Mouse (Mus musculus) intestine, embryonic 15.5 days (tissue): ENCODE data around the gene Wdr47. TPM values are rescaled to one million over a fixed set of nuclear protein-coding genes. Genes with fewer than 3 reads are reported as not detected.

Source experiments
- ATAC-seq: fragments of 200-750 bp; cut with Nextera tagmentation; 2 replicates; pipeline ENCODE4 v1.8.0; 2017; ENCODE audit warnings: moderate TSS enrichment, moderate library complexity
- H3K27ac ChIP-seq: fragments of 300-500 bp; sonication (generic); 2 replicates; pipeline ENCODE4 v1.5.1; 2015; ENCODE audit warnings: mild to moderate bottlenecking, inconsistent platforms
- H3K27me3 ChIP-seq: fragments of 300-500 bp; sonication (generic); replicated peaks from 2 replicates; pipeline ENCODE4 v1.6.1; 2015; ENCODE audit warnings: inconsistent platforms
- H3K36me3 ChIP-seq: fragments of 300-500 bp; sonication (generic); 2 replicates; pipeline ENCODE4 v1.6.1; 2015; ENCODE audit warnings: inconsistent platforms
- H3K4me1 ChIP-seq: fragments of 300-500 bp; sonication (generic); replicated peaks from 2 replicates; pipeline ENCODE4 v1.6.1; 2015; ENCODE audit warnings: inconsistent platforms
- H3K4me2 ChIP-seq: fragments of 300-500 bp; sonication (generic); replicated peaks from 2 replicates; pipeline ENCODE4 v1.6.1; 2015; ENCODE audit warnings: mild to moderate bottlenecking, inconsistent platforms
- H3K4me3 ChIP-seq: fragments of 300-500 bp; sonication (generic); replicated peaks from 2 replicates; pipeline ENCODE4 v1.5.1; 2015; ENCODE audit warnings: inconsistent platforms
- H3K9ac ChIP-seq: fragments of 300-500 bp; sonication (generic); 2 replicates; pipeline ENCODE4 v1.6.1; 2015; ENCODE audit warnings: inconsistent platforms
- H3K9me3 ChIP-seq: fragments of 300-500 bp; sonication (generic); 2 replicates; pipeline ENCODE4 v1.6.1; 2016; ENCODE audit warnings: inconsistent platforms
- WGBS: fragments of 180-500 bp; shearing (Covaris S2); methylation state at CpG from one replicate; pipeline ENCODE4 v1.1.7; 2015; 5-methylcytosine and 5-hydroxymethylcytosine counted together
- polyA plus RNA-seq: library from polyadenylated mRNA; unstranded; fragments of >200 nt; fragmentation: Nextera tagmentation; extraction: Ambion mirVana; gene quantifications from 2 replicates; pipeline ENCODE4 v1.2.1, GENCODE M21; 2015

Wdr47 gene
- polyA plus RNA-seq, 1 experiment from 2014 or later = 8.7 TPM

- under 1% methylated on average over 42 of the region's 42 CpGs for WGBS
- Histone ChIP-seq H3K27ac (peak within 1 kb of the TSS; percentile 41; the same call in 1 of the 2 replicates), H3K9ac (peak within 1 kb of the TSS; percentile 63), H3K27me3 (no peaks in the 10 kb centered on the region), H3K4me2 (peak within 1 kb of the TSS; percentile 73), H3K36me3 (no peaks in the 10 kb centered on the region), H3K4me3 (peak within 1 kb of the TSS; percentile 59), H3K4me1 (peaks cover 12% of the 10 kb centered on the region), H3K9me3 (no peaks in the 10 kb centered on the region)
- peak; percentile 99 for ATAC-seq
Measured at GRCm38 (mm10) chr3:108571443-108572294, 19.4 kb upstream of the Wdr47 start, which contains the start of gene Taf13. TSS of gene Taf13 (plus strand) at chr3:108571698.

GRCm38 (mm10) chr3:108572309-108573010 is 18.6 kb upstream of the Wdr47 start:
- Histone ChIP-seq H3K9me3 (no peaks in the 10 kb centered on the region), H3K27me3 (no peaks in the 10 kb centered on the region), H3K27ac (0 out of 2 replicates have a peak overlapping the region, but pooled peaks have one; percentile 41), H3K4me2 (peak overlapping the region; percentile 73), H3K9ac (peak overlapping the region; percentile 63), H3K4me1 (peaks cover 12% of the 10 kb centered on the region), H3K36me3 (no peaks in the 10 kb centered on the region), H3K4me3 (peak overlapping the region; percentile 59)
- no peak for ATAC-seq
- 41% methylated on average over 18 of the region's 18 CpGs for WGBS

GRCm38 (mm10) chr3:108574018-108574417 is 17.1 kb upstream of the Wdr47 start:
- no peak overlapping the region for H3K27ac ChIP-seq
- no peak overlapping the region for H3K4me2 ChIP-seq
- H3K36me3 ChIP-seq = no peaks in the 10 kb centered on the region
- WGBS = 88% methylated on average over 5 of the region's 5 CpGs
- no peaks in the 10 kb centered on the region for H3K9me3 ChIP-seq
- no peak overlapping the region for H3K9ac ChIP-seq
- peaks cover 12% of the 10 kb centered on the region for H3K4me1 ChIP-seq
- no peak overlapping the region for H3K4me3 ChIP-seq
- H3K27me3 ChIP-seq = no peaks in the 10 kb centered on the region
- no peak for ATAC-seq

- Histone ChIP-seq H3K27me3 (no peaks in the 10 kb centered on the region), H3K4me3 (no peak overlapping the region), H3K4me1 (no peaks in the 10 kb centered on the region), H3K9ac (no peak overlapping the region), H3K36me3 (no peaks in the 10 kb centered on the region), H3K4me2 (no peak overlapping the region), H3K27ac (no peak overlapping the region), H3K9me3 (no peaks in the 10 kb centered on the region)
- ATAC-seq = no peak
- WGBS = 85% methylated on average over 4 of the region's 4 CpGs
Measured at GRCm38 (mm10) chr3:108584580-108584979, 6.5 kb upstream of the Wdr47 start.

- no peak overlapping the region for H3K4me3 ChIP-seq
- 35% methylated on average over 2 of the region's 2 CpGs for WGBS
- no peak for ATAC-seq
Measured at GRCm38 (mm10) chr3:108588446-108588845, 2.6 kb upstream of the Wdr47 start.

GRCm38 (mm10) chr3:108591530-108592522 is 747 bp downstream of the Wdr47 start:
- Histone ChIP-seq H3K4me2 (peak overlapping the region; percentile 100), H3K27me3 (no peaks in the 10 kb centered on the region), H3K4me3 (peak overlapping the region; percentile 92), H3K36me3 (no peaks in the 10 kb centered on the region), H3K9me3 (no peaks in the 10 kb centered on the region), H3K9ac (peak overlapping the region; percentile 75), H3K27ac (peak overlapping the region; percentile 79), H3K4me1 (no peaks in the 10 kb centered on the region)
- WGBS = under 1% methylated on average over 60 of the region's 61 CpGs
- peak; percentile 90 for ATAC-seq

More at GRCm38 (mm10) chr3:108588446-108588845, 2.6 kb upstream of the Wdr47 start:
- no peak overlapping the region for H3K4me2 ChIP-seq
- H3K9ac ChIP-seq = no peak overlapping the region
- no peaks in the 10 kb centered on the region for H3K4me1 ChIP-seq
- no peaks in the 10 kb centered on the region for H3K27me3 ChIP-seq
- H3K27ac ChIP-seq = no peak overlapping the region
- no peaks in the 10 kb centered on the region for H3K9me3 ChIP-seq
- no peaks in the 10 kb centered on the region for H3K36me3 ChIP-seq

GRCm38 (mm10) chr3:108608906-108609305 is 17.8 kb downstream of the Wdr47 start:
- Histone ChIP-seq H3K4me1 (no peaks in the 10 kb centered on the region), H3K9ac (no peak overlapping the region), H3K27me3 (no peaks in the 10 kb centered on the region), H3K4me2 (no peak overlapping the region), H3K36me3 (no peaks in the 10 kb centered on the region), H3K4me3 (no peak overlapping the region), H3K27ac (no peak overlapping the region), H3K9me3 (no peaks in the 10 kb centered on the region)
- 37% methylated on average over 3 of the region's 3 CpGs for WGBS
- no peak for ATAC-seq

GRCm38 (mm10) chr3:108634761-108635160 is 43.7 kb downstream of the Wdr47 start:
- no peaks in the 10 kb centered on the region for H3K36me3 ChIP-seq

GRCm38 (mm10) chr3:108639412-108639811 is 48.3 kb downstream of the Wdr47 start:
- H3K9ac ChIP-seq = no peak overlapping the region
- 66% methylated on average over 4 of the region's 4 CpGs for WGBS
- H3K4me3 ChIP-seq = no peak overlapping the region
- H3K4me2 ChIP-seq = no peak overlapping the region
- no peaks in the 10 kb centered on the region for H3K27me3 ChIP-seq
- no peak overlapping the region for H3K27ac ChIP-seq
- H3K4me1 ChIP-seq = no peaks in the 10 kb centered on the region
- no peaks in the 10 kb centered on the region for H3K9me3 ChIP-seq
- no peak for ATAC-seq
- H3K36me3 ChIP-seq = no peaks in the 10 kb centered on the region

More at GRCm38 (mm10) chr3:108634761-108635160, 43.7 kb downstream of the Wdr47 start:
- 75% methylated on average over 5 of the region's 5 CpGs for WGBS
- H3K4me2 ChIP-seq = no peak overlapping the region
- no peak overlapping the region for H3K9ac ChIP-seq
- ATAC-seq = no peak
- no peak overlapping the region for H3K27ac ChIP-seq
- no peak overlapping the region for H3K4me3 ChIP-seq
- H3K4me1 ChIP-seq = no peaks in the 10 kb centered on the region
- H3K9me3 ChIP-seq = no peaks in the 10 kb centered on the region
- H3K27me3 ChIP-seq = no peaks in the 10 kb centered on the region

- Histone ChIP-seq H3K4me1 (no peaks in the 10 kb centered on the region), H3K9ac (no peak overlapping the region), H3K27me3 (no peaks in the 10 kb centered on the region), H3K9me3 (no peaks in the 10 kb centered on the region), H3K36me3 (no peaks in the 10 kb centered on the region), H3K4me3 (no peak overlapping the region), H3K27ac (no peak overlapping the region), H3K4me2 (no peak overlapping the region)
- WGBS = 70% methylated on average over 4 of the region's 4 CpGs
- ATAC-seq = peak; percentile 91
Measured at GRCm38 (mm10) chr3:108640998-108641397, 49.9 kb downstream of the Wdr47 start.

GRCm38 (mm10) chr3:108644856-108645255 is 53.8 kb downstream of the Wdr47 start:
- no peak overlapping the region for H3K9ac ChIP-seq
- no peak for ATAC-seq
- no peaks in the 10 kb centered on the region for H3K27me3 ChIP-seq
- H3K4me1 ChIP-seq = no peaks in the 10 kb centered on the region
- H3K4me2 ChIP-seq = no peak overlapping the region
- 90% methylated on average over 3 of the region's 3 CpGs for WGBS
- H3K4me3 ChIP-seq = no peak overlapping the region
- H3K9me3 ChIP-seq = no peaks in the 10 kb centered on the region
- H3K36me3 ChIP-seq = no peaks in the 10 kb centered on the region
- no peak overlapping the region for H3K27ac ChIP-seq
